Mouse (Mus musculus): ENCODE results near the gene Kank2. TPM values are rescaled to one million over a fixed set of nuclear protein-coding genes. Genes with fewer than 3 reads are reported as not detected.

Gene Kank2
- polyA plus RNA-seq, 1 experiment from 2014 or later = 4.7 TPM

DNA sequence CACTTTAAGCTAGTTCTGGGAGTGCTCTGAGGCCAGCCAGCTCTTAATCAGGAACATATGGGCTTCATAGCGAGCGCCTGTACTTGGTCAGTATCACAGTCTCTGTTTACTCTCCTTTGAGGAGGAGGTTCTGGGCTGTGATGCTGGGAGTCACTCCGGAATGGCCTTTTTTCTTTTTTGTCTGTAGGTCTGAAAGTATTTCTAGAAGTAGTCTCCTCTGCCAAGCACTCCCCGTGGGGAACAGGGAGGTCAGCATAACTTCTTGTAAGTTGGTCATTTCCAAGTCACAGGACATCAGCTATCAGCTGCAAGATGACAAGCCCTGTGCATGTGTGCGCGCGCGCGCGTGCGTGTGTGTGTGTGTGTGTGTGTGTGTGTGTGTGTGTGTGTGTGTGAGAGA is 30.6 kb downstream of the Kank2 start:
- no peak for ATAC-seq (ENCODE audit: low FRiP score)
- Histone ChIP-seq H3K4me3 (ENCODE audit: low read depth, low read length) (no peak overlapping the region), H3K27ac (ENCODE audit: low read depth, low read length) (no peak overlapping the region), H3K4me1 (replicated peaks; ENCODE audit: control insufficient read depth, insufficient read depth, low read length) (peaks cover 2% of the 10 kb centered on the region; the same call in 1 of the 2 replicates), H3K9me3 (ENCODE audit: control insufficient read depth, low read length) (no peaks in the 10 kb centered on the region), H3K36me3 (ENCODE audit: control insufficient read depth, insufficient read depth, low read length) (no peaks in the 10 kb centered on the region), H3K27me3 (ENCODE audit: control insufficient read depth, insufficient read depth, low read length) (no peaks in the 10 kb centered on the region), H3K4me2 (replicated peaks; ENCODE audit: low read depth, low read length) (no peak overlapping the region), H3K9ac (ENCODE audit: low read depth, low read length) (no peak overlapping the region)
- peak; percentile 31 for DNase-seq (ENCODE audit: low spot score)
- WGBS = 72% methylated on average over 11 of the region's 11 CpGs

DNA sequence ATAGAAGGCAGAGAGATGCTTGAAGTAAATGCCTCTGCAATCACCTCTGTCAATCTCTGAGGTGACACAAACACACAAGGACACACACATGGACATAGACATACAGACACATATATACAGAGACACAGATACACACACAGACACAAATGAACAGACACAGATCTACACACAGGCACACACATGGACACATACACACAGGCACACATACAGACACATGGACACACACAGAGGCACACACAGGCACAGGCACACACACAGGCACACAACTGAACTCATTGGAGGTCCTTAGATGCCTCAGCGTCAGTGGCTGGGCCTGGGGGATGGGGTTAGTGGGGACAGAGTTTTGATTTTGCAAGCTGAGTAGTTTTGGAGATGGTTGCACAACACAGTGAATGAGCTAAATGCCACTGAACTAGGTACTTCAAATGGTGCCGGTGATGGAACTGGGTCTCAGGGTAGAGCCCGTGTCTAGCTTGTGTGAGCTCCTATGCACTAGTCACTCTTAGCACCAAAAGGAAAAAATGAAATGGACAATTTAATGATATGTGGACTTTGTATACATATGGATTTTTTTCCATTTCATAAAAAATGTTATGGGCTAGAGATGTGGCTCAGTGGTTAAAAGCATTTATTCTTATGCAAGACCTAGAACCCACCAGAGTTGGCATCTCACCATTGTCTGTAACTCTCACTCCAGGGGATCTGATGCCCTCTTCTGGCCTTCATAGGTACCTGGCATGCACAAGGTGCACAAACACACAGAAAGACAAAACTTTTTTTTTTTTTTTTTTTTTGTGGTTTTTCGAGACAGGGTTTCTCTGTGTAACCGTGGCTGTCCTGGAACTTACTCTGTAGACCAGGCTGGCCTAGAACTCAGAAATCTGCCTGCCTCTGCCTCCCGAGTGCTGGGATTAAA is 34.2 kb downstream of the Kank2 start:
- ATAC-seq (ENCODE audit: low FRiP score) = no peak
- no peak overlapping the region for H3K27ac ChIP-seq (ENCODE audit: low read depth, low read length)
- 96% methylated on average over 6 of the region's 6 CpGs for WGBS
- H3K9ac ChIP-seq (ENCODE audit: low read depth, low read length) = no peak overlapping the region
- no peaks in the 10 kb centered on the region; the same call in 1 of the 2 replicates for H3K4me1 ChIP-seq (replicated peaks; ENCODE audit: control insufficient read depth, insufficient read depth, low read length)
- H3K4me2 ChIP-seq (replicated peaks; ENCODE audit: low read depth, low read length) = no peak overlapping the region
- H3K36me3 ChIP-seq (ENCODE audit: control insufficient read depth, insufficient read depth, low read length) = no peaks in the 10 kb centered on the region
- H3K4me3 ChIP-seq (ENCODE audit: low read depth, low read length) = no peak overlapping the region
- H3K9me3 ChIP-seq (ENCODE audit: control insufficient read depth, low read length) = no peaks in the 10 kb centered on the region
- DNase-seq (ENCODE audit: low spot score) = no peak
- no peaks in the 10 kb centered on the region for H3K27me3 ChIP-seq (ENCODE audit: control insufficient read depth, insufficient read depth, low read length)

GRCm38 (mm10) chr9:21762135-21762534 is 36.4 kb downstream of the Kank2 start:
- no peak for DNase-seq (ENCODE audit: low spot score)
- H3K36me3 ChIP-seq (ENCODE audit: control insufficient read depth, insufficient read depth, low read length) = peaks cover 2% of the 10 kb centered on the region; the same call in 1 of the 2 replicates

GRCm38 (mm10) chr9:21760155-21761088 is 38.1 kb downstream of the Kank2 start, which contains the start of gene Spc24:
Gene Spc24 (minus strand): TSS chr9:21760303.
- H3K9me3 ChIP-seq (ENCODE audit: control insufficient read depth, low read length) = no peaks in the 10 kb centered on the region
- no peaks in the 10 kb centered on the region for H3K27me3 ChIP-seq (ENCODE audit: control insufficient read depth, insufficient read depth, low read length)
- H3K4me2 ChIP-seq (replicated peaks; ENCODE audit: low read depth, low read length) = peak within 1 kb of the TSS; percentile 44
- no peaks in the 10 kb centered on the region for H3K4me1 ChIP-seq (replicated peaks; ENCODE audit: control insufficient read depth, insufficient read depth, low read length)
- 1% methylated on average over 53 of the region's 54 CpGs for WGBS
- DNase-seq (ENCODE audit: low spot score) (peak; percentile 97), ATAC-seq (ENCODE audit: low FRiP score) (peak; percentile 98)
- peaks cover 2% of the 10 kb centered on the region; the same call in 1 of the 2 replicates for H3K36me3 ChIP-seq (ENCODE audit: control insufficient read depth, insufficient read depth, low read length)
- peak within 1 kb of the TSS; percentile 47 for H3K4me3 ChIP-seq (ENCODE audit: low read depth, low read length)
- 0 out of 2 replicates have a peak within 1 kb of the TSS, but pooled peaks have one; percentile 27 for H3K27ac ChIP-seq (ENCODE audit: low read depth, low read length)
- H3K9ac ChIP-seq (ENCODE audit: low read depth, low read length) = peak within 1 kb of the TSS; percentile 40

More at GRCm38 (mm10) chr9:21762135-21762534, 36.4 kb downstream of the Kank2 start:
- Histone ChIP-seq H3K27ac (ENCODE audit: low read depth, low read length) (no peak overlapping the region), H3K27me3 (ENCODE audit: control insufficient read depth, insufficient read depth, low read length) (no peaks in the 10 kb centered on the region), H3K4me2 (replicated peaks; ENCODE audit: low read depth, low read length) (no peak overlapping the region), H3K4me3 (ENCODE audit: low read depth, low read length) (no peak overlapping the region), H3K4me1 (replicated peaks; ENCODE audit: control insufficient read depth, insufficient read depth, low read length) (no peaks in the 10 kb centered on the region), H3K9ac (ENCODE audit: low read depth, low read length) (no peak overlapping the region), H3K9me3 (ENCODE audit: control insufficient read depth, low read length) (no peaks in the 10 kb centered on the region)
- ATAC-seq (ENCODE audit: low FRiP score) = no peak

DNA sequence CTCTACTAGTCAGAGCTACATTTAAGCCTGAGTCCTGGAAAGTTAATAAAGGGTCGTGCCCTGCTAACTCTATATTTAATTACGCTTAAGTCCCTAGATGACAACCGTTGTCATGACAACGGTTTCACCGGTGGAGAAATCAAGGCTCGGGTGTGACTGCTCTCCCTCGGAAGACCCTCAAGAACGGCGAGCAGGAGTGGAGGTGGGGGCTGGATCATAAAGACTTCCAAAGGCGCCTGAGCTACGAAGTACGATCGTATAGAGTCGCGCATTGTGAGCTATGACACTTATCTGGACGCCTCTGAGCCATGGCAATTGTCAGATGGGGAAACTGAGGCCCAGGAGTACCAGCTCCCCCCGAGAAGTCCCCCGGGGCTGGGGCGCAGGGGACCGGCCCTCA is 38.8 kb downstream of the Kank2 start:
- Histone ChIP-seq H3K27ac (ENCODE audit: low read depth, low read length) (0 out of 2 replicates have a peak overlapping the region, but pooled peaks have one; percentile 27), H3K4me1 (replicated peaks; ENCODE audit: control insufficient read depth, insufficient read depth, low read length) (no peaks in the 10 kb centered on the region), H3K9me3 (ENCODE audit: control insufficient read depth, low read length) (no peaks in the 10 kb centered on the region), H3K4me3 (ENCODE audit: low read depth, low read length) (peak overlapping the region; percentile 47), H3K9ac (ENCODE audit: low read depth, low read length) (peak overlapping the region; percentile 40), H3K36me3 (ENCODE audit: control insufficient read depth, insufficient read depth, low read length) (peaks cover 2% of the 10 kb centered on the region; the same call in 1 of the 2 replicates), H3K4me2 (replicated peaks; ENCODE audit: low read depth, low read length) (peak overlapping the region; percentile 44), H3K27me3 (ENCODE audit: control insufficient read depth, insufficient read depth, low read length) (no peaks in the 10 kb centered on the region)
- under 1% methylated on average over 20 of the region's 20 CpGs for WGBS
- no peak; the same call in 1 of the 2 replicates for ATAC-seq (ENCODE audit: low FRiP score)
- no peak for DNase-seq (ENCODE audit: low spot score)

- no peaks in the 10 kb centered on the region for H3K4me1 ChIP-seq (replicated peaks; ENCODE audit: control insufficient read depth, insufficient read depth, low read length)
- whole genome bisulfite sequencing = 65% methylated on average over 14 of the region's 14 CpGs
- no peaks in the 10 kb centered on the region for H3K27me3 ChIP-seq (ENCODE audit: control insufficient read depth, insufficient read depth, low read length)
- peaks cover 2% of the 10 kb centered on the region; the same call in 1 of the 2 replicates for H3K36me3 ChIP-seq (ENCODE audit: control insufficient read depth, insufficient read depth, low read length)
- no peaks in the 10 kb centered on the region for H3K9me3 ChIP-seq (ENCODE audit: control insufficient read depth, low read length)
- no peak overlapping the region for H3K27ac ChIP-seq (ENCODE audit: low read depth, low read length)
- no peak for ATAC-seq (ENCODE audit: low FRiP score)
- peak overlapping the region; percentile 44 for H3K4me2 ChIP-seq (replicated peaks; ENCODE audit: low read depth, low read length)
- H3K9ac ChIP-seq (ENCODE audit: low read depth, low read length) = 0 out of 2 replicates have a peak overlapping the region, but pooled peaks have one; percentile 40
- peak overlapping the region; percentile 47 for H3K4me3 ChIP-seq (ENCODE audit: low read depth, low read length)
- no peak for DNase-seq (ENCODE audit: low spot score)
Observed at GRCm38 (mm10) chr9:21758576-21759529, 39.7 kb downstream of the Kank2 start.

DNA sequence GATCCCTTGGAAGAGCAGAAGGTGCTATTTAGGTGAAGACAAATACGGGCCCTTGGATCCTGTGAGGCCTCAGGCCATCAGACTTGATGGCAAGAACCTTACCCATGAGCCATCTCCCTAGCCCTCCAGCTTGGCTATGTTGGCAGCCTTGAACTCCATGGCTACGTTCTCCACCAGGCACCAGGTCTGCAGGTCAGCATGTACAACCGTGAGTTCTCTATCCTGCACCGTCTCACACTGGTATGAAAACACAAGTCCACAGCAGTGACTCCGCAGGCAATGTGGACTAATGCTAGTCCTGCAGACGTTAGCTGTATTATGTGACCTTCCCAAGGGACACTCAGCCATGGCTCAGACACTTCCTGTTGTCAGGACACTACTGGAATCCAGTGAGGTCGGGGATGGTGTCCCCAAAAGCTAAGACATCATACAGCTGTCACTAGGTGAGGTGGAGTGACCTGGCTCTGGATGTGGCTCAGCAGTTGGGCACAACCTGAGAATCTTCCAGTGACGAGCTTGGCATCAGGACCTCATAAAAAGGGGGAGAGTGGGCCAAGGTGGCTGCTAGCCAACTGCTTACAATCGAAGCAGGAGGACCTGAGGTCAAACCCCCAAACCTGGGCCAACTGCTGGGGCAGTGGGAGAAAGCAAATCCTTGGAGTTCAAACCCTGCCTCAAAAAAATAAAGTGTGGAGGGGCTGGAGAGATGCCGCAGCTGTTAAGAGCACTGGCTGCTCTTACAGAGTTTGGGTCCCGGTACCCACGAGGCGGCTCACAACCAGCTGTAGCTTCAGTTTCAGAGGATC is 43.8 kb downstream of the Kank2 start:
- no peaks in the 10 kb centered on the region for H3K27me3 ChIP-seq (ENCODE audit: control insufficient read depth, insufficient read depth, low read length)
- ATAC-seq (ENCODE audit: low FRiP score) = no peak
- peaks cover 2% of the 10 kb centered on the region; the same call in 1 of the 2 replicates for H3K36me3 ChIP-seq (ENCODE audit: control insufficient read depth, insufficient read depth, low read length)
- DNase-seq (ENCODE audit: low spot score) = no peak
- H3K4me1 ChIP-seq (replicated peaks; ENCODE audit: control insufficient read depth, insufficient read depth, low read length) = no peaks in the 10 kb centered on the region
- no peak overlapping the region for H3K4me2 ChIP-seq (replicated peaks; ENCODE audit: low read depth, low read length)
- H3K9me3 ChIP-seq (ENCODE audit: control insufficient read depth, low read length) = no peaks in the 10 kb centered on the region
- no peak overlapping the region for H3K9ac ChIP-seq (ENCODE audit: low read depth, low read length)
- H3K27ac ChIP-seq (ENCODE audit: low read depth, low read length) = no peak overlapping the region
- H3K4me3 ChIP-seq (ENCODE audit: low read depth, low read length) = no peak overlapping the region
- 84% methylated on average over 13 of the region's 13 CpGs for WGBS
